Mouse (Mus musculus): ENCODE data around the gene Coro1c.

Coro1c gene

GRCm38 (mm10) chr5:113884750-113885149 is 23.8 kb downstream of the Coro1c start:
- DNase-seq (ENCODE audit: low read depth, low spot score), result no peak

DNA sequence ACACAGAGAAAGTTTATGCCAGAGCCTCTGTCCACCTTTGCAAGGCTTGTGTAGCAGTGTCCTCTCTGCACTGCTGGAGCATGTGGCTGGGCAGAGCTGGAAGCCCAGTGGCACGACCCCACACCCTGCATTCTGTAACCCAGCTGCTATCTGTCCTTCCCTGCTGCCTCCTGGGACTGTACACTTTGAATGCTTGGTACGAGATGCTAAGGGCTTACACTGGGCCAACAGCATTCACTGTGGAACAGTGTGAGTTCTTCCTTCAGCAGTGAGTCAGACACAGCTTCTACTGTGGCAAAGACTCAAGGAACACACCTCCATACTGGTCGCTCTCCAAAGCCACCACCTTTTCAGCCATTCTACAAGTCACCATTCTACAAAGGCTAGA is 25.2 kb downstream of the Coro1c start:
- DNase-seq (ENCODE audit: low read depth, low spot score), result no peak

DNA sequence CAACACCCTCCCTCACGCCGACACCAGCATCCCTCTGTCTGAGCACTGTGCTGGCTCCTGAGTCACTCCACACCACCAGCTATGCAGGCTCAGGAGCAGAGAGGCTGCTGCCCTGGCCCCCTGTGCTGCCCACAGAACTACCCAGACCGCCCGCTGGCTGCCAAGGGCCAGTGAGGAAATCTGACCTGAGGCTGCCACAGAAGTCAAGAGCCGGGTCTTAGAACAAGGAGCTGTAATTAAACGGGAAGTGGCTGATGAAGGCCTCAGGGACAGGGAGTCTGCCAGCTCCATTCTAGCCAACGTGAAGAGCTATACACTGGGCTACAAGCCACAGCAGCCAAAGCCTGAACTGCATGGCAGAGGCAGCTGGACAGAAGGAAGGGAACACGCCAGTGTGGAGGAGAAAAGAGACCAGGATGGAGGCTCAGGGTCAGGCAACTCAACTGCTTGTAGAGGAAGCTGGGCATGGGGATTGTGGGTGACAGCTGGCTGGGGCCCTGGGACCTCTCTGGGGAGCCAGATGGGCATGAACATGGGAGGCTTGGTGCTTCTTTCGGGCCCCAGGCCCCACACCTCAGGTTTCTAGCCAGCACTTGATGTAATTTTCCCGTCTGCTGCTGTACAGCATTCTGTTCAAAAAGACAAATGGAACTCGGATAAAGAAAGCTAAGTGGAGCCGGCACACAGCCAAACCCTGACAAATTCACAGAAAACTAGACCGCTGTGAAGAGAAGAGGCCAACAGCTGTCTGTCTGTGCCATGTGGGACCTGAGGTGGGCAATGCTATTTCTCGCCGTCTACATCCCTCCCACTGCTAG is 25.8 kb downstream of the Coro1c start:
- no peak for DNase-seq (ENCODE audit: low read depth, low spot score)

- no peak for DNase-seq (ENCODE audit: low read depth, low spot score)
These were observed 27.4 kb downstream of the Coro1c start for GRCm38 (mm10) chr5:113881136-113881535.

DNA sequence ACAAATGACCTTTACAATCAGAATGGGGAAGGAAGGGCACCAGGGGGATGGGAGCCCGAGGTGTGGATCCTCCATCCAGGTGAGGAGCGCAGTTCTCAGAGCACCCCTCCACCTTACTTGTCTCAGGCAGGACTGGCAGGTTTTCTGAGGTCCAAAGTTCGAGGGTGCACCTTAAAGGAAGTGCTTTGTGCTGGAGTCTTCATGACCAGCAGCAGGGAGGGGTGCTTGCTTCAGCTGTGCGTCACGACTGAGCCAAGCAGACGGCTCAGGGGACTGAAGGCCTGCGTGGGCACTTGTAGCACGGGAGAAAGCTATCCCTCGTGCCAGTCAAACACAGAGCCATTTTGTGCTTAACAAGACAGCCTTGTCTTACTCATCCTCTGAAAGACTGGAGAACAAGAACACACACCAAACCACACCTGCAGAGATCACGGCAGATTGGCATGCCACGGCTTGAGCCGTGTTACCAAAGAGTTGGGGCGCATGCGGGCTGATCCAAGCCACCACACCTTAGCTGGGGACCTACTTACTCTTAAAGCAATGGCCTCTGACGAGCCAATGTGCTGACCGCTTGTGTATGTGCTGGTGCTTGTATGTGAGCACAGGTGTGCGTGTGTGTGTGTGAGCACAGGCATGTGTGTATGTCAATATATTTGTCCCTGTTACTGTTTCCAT is 29.5 kb downstream of the Coro1c start:
- DNase-seq (ENCODE audit: low read depth, low spot score), result no peak

GRCm38 (mm10) chr5:113877565-113877964 is 31.0 kb downstream of the Coro1c start:
- no peak for DNase-seq (ENCODE audit: low read depth, low spot score)

DNA sequence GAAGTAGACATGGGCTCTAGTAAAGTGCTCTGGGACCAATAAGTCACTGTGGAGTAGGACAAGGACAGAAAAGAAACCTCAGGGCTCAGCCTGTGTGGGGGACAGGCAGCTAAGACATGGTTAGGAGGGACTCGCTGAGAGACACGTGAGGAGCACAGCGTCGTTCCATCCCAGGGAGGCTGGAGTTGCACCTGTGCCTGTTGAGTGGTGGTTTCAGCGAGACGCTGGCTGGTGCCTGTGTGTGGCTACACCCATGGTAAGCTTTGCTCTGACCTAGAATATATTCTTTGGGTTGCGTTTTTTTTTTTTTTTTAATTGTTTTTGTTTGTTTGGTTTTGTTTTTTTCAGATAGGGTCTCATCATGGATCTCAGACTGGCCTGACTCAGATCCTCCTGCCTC is 32.4 kb downstream of the Coro1c start:
- DNase-seq (ENCODE audit: low read depth, low spot score), result no peak

DNA sequence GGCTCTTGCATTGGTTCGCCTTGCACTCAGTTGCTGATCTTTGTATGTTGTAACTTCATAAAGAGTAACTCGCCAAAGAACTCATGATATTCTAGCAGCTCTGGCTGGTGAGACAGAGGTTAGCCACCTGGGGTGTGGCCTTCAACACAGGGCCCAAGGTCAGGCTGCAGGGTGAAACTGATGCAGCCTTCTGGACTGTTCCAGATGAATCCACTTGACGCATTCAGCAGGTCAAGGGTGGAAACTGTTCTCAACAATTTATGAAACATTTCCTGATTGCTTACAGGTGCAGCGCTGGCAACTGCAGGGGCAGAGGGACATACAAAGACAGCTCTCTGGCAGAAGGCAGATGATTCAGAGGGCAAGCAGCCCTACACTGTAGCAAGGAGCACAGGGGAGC is 32.9 kb downstream of the Coro1c start:
- no peak for DNase-seq (ENCODE audit: low read depth, low spot score)

DNA sequence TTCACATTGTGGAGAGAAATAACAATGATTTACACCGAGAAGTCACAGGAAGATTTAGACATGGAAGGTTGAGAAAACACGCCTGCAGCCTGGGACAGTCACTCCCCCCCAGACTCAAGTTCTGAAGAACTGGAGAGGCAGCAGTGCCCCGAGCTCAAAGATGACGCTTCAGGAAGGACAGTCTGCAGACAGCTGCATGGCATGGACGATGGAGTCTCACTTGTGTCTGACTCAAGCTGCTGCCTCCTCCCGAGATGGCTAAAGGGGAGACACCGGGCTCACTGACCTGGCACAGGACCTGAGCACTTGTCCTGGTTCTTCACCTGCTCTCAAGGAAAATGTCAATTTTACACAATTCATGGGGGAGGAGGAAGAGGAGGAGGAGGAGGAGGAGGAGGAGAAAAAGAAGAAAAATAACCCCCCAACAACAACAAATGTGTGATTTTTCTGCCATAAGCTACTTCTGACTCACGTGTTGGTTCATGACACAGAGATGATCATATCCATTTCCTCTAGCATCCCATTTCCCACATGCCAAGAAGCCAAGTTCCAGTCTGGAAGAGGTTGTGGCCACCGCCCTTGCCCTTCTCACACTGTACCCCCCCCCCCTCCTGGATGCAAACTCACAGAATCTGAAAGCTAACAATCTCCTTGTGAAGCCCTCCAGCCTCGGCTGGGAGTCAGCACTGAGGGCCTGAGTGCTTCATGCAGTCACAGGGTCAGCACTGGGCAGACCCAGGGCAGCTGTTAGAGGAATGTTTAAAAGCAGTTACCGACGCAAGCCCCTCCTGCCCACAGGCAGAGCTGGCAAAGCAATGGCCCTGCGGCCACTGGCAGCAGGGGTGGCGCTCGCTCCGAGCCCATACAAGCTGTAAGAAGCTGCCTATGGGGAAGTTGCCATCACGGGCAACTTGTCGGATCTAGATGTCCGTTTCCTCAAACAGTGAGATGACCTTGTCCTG is 34.2 kb downstream of the Coro1c start:
- DNase-seq (ENCODE audit: low read depth, low spot score), result no peak

- DNase-seq (ENCODE audit: low read depth, low spot score), result no peak
These were observed 35.3 kb downstream of the Coro1c start for GRCm38 (mm10) chr5:113872936-113873912.

GRCm38 (mm10) chr5:113871903-113872548 is 36.5 kb downstream of the Coro1c start:
- no peak for DNase-seq (ENCODE audit: low read depth, low spot score)

- no peak for DNase-seq (ENCODE audit: low read depth, low spot score)
These were observed 38.0 kb downstream of the Coro1c start for GRCm38 (mm10) chr5:113870393-113871040.

DNA sequence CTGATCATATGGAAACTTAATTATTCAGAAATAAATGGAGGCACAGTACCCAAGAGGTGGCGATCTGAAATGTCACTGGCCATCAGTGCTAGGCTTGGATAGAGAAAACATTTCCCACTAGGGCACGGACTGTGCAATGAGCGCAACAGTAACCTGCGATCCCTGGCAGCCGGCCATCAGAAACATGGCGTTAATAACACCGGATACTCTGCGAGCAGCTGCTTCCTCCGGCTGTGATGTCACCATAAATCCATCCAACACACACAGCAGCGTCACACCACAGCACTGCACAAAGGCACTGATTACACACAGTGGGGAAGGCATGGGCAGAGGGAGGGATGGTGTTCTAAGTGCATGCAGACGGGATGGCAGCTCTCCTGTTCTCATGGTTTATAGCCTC is 39.4 kb downstream of the Coro1c start:
- no peak for DNase-seq (ENCODE audit: low read depth, low spot score)

DNA sequence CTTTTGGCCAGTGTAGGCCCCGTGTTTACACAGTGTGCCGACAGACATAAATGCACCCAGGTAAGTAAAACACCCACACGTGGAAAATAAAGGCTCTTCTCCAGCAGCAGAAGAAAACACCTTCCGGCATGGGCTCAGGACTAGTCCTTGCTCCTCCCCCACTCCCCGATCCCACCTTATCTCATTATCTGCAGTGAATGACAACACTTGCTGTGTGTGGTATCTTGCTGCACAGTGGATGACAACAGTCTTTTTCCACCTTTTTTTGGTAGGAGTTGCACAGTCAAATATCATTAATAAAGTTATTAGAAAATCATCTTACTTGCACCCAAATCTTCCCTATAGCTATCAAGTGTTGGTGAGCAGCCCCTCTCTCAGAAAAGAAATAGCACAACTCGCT is 43.6 kb downstream of the Coro1c start:
- DNase-seq (ENCODE audit: low read depth, low spot score), result no peak

DNA sequence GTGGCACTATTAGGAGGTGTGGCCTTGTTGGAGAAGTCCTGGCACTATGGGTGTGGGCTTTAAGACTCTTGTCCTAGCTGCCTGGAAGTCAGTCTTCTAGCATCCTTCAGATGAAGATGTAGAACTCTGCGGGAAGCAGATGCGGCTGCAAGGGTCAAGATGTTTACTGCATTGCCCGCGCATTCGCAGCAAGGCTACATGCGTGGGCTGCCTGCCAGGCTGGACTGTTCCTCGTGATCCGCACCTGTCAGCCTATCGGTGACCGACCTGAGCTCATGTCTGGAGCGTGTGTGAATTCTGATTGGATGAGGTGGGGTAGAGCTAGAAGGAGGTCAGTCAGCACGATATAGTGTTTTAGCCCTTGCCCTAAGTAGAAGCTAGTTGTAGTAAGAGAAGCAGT is 44.6 kb downstream of the Coro1c start:
- DNase-seq (ENCODE audit: low read depth, low spot score), result no peak

GRCm38 (mm10) chr5:113862418-113862817 is 46.1 kb downstream of the Coro1c start:
- no peak for DNase-seq (ENCODE audit: low read depth, low spot score)

DNA sequence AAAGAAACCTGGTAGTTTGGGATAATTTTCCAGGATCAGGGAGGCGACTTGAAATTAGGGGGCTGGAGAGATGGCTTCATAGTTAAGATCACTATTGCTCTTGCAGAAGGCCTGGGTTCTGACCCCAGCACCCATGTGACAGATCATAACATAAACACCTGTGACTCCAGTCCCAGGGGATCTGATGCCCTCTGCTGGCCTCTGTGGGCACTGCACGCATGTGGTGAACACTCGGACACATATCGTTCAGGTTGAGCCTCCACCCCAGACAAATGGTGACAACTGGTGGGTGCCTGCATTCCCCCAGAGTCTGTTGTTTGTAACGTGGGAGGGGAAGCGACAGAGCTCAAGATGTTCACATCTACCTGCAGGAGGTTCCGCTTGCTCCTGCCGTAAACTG is 47.3 kb downstream of the Coro1c start:
- DNase-seq (ENCODE audit: low read depth, low spot score), result peak; percentile 54

- DNase-seq (ENCODE audit: low read depth, low spot score), result no peak
These were observed 49.6 kb downstream of the Coro1c start for GRCm38 (mm10) chr5:113858971-113859370.

- DNase-seq (ENCODE audit: low read depth, low spot score), result no peak
These were observed 50.0 kb downstream of the Coro1c start for GRCm38 (mm10) chr5:113858550-113858949.

GRCm38 (mm10) chr5:113857631-113858030 is 50.9 kb downstream of the Coro1c start:
- DNase-seq (ENCODE audit: low read depth, low spot score), result no peak
